Mouse (Mus musculus): Measurements from ENCODE around the gene Dmap1.

Dmap1 gene

DNA sequence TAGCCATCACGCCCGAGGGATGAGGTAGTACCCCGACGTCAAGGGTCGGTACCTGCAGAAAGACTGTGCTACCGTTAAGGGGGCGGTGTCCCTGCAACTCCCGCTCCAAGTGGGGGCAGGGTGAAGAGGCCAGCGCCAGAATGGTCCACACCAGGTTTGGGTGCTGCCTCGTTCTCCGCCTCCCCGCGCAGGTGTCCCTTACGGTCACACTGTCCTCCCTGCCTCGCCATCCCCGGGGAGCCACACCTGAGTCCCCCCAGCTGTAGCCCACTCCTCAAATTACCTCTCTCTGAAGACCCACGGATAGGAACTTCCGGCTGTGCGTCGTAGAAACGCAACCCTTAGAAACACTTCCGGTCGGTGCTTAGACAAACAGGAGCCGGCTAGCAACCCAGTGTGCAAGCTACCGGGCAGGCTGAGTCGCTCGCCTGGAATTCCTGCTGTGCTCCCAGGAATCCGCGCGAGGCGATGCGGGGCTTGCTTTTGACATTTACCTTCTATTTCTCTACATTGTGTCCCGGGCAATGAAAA, at the start of gene Dmap1:
Dmap1 (minus strand) TSS at position 343 of the 531 bp plus-strand sequence.
- no peak for DNase-seq (ENCODE audit: low spot score)

DNA sequence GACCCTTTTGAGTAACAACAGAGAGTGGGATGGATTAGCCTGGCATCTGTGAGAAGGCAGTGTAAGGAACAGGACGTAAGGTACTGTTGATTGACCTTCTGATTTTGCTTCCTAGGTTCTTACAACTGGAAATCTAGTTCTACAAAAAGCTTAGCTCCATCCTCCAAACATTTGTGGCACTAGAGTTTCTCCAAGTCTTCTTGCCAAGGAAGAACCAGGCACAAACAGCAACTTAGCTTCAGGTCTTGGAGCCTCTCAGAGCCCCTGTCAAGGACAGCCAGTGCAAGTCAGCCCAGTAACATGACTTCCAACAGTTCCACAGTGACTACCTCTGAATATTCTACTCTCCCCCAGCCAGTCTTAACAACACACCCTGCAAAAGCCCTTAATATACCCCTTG, 42.0 kb upstream of the Dmap1 start, which contains the start of gene Gm12845:
Gm12845 (plus strand) TSS at position 301 of the 400 bp plus-strand sequence.
- no peak for DNase-seq (ENCODE audit: low spot score)

DNA sequence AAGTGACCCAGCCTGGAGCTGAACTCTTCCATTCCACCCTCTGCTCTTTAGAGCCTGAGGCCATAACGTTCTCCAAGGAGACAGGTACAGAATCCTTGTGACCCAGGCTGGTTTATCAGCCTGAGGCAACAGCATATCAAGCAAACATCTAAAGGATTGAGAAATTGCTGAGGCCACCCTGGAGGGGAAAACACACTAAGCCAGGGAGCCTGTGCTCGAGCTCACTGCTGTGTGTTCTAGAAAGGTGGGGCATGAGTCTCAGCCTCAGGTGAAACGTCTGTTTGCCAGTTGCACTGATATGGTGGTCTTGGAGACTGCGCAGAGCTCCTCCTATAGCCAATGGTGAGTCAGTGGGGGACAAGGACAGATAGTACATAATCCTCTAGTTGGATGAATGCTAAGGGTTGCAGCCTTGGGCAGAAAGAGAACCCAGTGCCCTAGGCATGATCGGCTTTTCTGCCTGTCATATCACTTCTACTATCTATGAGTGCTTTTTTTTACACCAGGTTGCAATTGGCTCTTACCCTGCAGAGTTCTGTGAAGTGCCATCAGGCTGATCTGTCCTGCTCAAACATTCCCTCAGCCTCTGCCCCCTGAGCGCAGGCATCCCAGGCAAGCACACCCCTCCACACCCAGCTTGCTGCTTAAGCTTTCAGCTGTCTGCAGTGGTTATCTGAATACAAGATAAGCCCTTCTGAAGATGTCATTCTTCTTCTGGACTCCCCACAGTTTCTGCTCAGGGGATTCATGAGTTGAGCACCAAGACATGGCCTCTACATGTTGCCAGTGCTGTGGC, 31.4 kb upstream of the Dmap1 start:
- no peak for DNase-seq (ENCODE audit: low spot score)

DNA sequence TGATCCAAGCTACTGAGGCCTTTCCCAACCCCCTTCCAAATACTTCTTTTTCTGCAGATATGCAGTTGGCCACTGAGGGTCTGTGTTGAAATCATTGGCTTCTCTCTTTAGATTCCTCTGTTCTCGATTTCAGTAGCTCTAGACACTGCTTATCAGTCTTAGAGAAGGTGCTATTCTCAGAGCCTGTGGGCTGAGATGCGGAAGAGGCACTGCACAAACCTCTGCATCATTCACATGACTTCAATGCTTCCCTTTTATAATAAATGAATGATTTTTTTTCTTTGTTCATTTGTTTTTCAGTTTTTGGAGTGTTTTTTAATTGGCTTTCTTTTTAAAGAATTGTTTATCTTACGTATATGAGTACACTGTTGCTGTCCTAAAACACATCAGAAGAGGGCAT, 30.2 kb upstream of the Dmap1 start:
- DNase-seq (ENCODE audit: low spot score): no peak

DNA sequence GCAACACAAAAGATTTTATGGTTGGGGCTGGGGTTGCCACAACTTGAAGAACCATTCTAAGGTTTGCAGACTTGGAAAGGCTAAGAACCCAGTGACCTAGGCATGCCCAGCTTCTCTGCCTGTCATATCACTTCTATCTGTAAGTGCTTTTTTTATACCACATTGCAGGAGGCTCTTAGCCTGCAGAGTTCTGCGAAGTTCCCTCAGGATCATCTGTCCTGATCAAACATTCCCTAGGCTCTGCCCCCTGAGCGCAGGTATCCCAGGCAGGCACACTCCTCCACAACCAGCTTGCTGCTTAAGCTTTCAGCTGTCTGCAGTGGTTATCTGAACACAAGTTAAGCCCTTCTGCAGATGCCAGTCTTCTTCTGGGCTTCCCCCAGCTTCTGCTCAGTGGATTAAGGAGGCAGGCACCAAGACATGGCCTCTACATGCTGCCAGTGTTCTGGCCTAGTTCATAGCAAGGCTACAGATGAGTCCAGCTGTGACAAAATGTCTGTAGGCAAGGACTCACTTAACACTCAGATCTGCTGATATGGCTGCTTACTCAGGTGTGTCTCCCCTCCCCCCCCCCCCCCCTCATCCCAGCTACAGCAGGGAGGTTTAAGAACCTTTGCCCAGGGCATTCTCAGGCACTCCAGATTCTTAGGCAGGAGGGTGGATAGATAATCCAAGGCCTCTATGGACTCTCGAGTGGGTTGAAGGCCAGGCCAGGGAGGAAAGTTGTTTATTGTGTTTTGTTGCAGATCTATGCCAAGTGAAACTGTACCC, 26.9 kb upstream of the Dmap1 start:
- DNase-seq (ENCODE audit: low spot score): no peak

DNA sequence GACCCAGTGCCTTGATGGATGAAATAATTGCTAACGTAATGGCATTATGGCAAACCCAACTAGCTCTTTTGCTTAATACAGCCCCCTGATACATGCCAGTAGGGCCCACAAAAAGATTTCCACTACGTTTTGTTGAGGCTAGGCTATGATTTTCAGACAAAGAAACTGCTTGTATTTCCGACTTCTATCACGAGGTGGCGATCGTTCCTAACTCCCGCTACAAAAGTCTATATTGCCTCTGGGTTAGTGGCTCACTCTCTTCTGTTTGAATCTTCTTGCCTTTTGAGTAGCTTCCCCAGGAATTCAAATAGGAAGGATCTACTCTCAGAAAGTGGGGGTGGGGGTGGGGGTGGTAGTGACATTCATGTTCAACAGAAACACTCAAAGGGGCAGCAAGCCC, 23.3 kb upstream of the Dmap1 start:
- DNase-seq (ENCODE audit: low spot score): no peak

DNA sequence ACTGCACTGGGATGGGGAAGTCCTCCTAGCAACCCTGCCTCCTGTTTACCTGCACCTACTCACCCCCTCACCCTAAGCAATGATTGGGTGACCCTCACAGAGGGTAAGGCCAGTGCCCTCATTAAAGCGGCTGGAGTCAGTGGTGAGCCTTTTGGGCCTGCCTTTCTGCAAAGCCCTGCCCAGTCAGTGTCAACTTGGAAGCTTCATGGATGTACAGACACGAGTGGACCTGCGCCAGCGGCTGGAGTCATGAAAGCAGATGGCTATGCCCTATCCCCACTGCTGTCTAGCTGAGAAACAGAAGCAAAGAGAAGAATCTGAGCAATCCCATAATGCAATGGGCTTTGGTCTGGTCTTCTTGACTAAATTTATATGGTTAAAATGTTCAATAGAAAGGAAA, 4.3 kb upstream of the Dmap1 start:
- DNase-seq (ENCODE audit: low spot score): no peak

DNA sequence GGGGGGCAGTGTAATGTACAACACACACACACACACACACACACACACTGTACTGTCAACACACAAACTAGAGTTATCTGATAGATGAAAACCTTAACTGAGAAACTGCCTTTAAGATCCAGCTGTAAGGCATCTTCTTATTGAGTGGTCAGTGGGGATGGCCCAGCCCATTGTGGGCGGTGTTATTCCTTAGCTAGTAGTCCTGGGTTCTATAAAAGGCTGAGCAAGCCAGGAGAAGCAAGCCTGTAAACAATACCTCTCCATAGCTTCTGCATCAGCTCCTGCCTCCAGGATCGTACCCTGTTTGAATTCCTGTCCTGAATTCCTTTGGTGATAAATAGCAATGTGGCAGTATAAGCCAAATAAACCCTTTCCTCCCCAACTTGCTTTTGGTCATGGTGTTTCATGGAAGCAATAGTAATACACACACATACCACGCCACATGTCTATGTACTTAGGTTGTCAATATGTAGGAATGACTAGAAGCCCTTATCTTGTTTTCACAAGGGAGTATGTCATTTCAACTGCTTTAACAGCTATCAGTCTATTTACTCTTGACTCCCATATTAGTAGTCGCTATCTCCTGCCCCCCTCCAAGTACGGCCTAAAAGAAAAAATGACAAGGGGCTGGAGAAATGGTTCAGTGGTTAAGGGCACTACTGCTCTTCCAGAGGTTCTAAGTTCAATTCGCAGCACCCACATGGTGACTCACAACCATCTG, 1.1 kb upstream of the Dmap1 start:
- no peak for DNase-seq (ENCODE audit: low spot score)

DNA sequence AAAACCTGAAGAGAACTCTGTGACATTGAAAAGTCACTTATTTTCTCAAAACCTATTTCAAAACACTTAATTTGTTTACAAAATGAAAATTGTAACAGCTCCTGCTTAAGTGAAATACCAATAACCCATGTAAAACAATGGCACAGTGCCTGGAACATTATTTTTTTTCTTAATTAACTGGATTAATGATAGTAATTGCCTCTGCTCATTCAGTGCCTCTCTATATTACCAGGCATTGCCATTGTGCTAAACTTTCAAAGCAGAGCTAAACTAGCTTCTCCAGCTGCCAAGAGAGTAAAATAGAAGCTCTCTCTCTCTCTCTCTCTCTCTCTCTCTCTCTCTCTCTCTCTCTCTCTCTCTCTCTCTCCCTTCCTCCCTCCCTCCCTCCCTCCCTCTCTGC, 390 bp upstream of the Dmap1 start:
- DNase-seq (ENCODE audit: low spot score): no peak

DNA sequence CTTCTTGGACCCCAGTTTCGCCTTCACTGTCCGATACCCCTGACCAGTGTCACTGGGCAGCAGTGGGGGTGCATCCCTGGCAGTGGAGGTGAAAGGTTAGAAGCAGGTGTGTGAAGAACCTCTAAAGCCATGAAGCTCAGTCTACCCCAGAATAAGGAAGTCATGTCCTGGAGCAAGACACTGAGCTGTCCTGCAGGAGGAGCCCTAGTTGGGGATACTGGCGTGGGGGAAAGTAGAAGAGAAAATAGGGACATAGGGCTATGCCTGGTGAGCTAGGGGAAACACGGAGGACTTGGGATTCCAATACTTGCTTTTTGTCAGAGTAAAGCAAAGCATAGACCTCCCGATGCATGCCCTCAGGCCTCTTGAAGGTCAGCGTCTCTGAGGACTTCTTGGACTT, 1.1 kb downstream of the Dmap1 start:
- no peak for DNase-seq (ENCODE audit: low spot score)

DNA sequence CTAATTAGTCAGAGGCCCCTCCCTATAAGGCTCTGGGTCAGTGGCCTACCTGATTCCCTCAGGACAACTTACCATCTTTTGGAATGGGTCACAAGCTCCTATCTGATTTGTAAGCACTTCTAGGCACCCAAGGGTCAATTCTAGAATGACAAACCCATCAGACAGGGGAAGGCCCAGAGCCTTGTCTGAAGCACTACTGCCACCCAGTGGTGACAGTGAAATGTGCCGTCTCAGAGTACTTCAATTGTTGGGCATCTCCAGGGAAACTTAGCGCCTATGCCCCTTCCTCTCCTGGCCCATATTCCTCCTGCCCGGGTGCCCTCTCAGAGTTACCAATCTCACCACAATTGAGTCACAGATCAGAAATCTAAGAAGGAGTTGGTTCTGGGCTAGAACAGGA, 5.2 kb downstream of the Dmap1 start:
- DNase-seq (ENCODE audit: low spot score): no peak

DNA sequence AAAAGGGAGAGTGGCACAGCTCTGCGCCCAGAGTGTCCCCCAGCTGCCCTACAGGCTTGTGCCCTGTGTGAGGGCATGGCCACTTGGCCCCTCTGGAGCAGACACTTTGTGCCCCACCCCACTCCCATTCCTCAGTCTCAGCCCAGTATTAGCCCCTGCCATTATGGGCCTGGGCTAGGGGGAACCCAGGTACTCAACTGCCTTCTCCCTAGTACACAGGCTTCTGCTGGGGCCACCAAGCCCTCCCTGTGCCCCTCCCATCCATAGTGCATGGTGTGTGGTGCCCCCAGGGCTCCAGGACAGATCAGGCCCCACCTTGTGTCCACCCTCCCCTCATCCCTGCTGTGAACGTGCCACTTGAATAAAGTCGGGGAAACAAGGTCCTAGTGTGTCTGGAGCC, 8.2 kb downstream of the Dmap1 start:
- no peak for DNase-seq (ENCODE audit: low spot score)

DNA sequence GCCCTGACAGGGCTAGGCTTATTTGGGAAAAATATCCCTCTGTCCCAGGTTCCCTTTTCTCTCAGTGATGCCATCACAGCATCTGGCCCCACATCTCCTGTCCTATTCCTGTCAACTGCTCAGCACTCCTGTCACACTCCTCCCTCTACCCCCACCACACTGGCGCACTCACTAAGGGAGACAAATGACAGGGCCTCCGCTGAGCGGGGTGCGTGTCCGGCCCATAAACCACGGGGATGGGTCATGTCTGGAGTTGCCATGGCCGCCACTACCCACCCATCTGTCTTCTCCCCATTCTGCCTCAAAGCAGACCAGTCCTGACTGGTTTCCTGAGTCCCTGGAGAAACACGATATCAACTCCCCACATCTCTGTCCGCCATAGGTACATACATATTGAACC, 10.0 kb downstream of the Dmap1 start:
- DNase-seq (ENCODE audit: low spot score): no peak

DNA sequence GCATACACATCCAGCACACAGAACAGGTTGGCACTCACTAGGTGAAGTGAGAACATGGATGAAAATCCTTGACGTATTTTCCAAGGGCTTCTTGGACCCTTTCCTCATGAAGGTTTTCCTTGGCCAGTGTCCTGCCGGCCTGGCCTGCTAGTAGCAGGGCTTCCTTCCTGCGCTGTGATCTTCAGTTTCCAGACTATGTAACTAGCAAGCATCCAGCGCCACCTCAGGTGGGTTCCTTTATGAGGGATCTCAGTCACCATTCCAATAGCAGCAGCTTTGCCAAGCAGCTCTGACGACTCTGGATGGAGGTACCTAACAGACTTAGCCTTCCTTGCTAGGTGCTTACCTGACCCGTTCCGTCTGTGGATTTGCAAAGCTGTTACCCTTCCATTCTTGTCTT, 12.2 kb downstream of the Dmap1 start:
- DNase-seq (ENCODE audit: low spot score): no peak

DNA sequence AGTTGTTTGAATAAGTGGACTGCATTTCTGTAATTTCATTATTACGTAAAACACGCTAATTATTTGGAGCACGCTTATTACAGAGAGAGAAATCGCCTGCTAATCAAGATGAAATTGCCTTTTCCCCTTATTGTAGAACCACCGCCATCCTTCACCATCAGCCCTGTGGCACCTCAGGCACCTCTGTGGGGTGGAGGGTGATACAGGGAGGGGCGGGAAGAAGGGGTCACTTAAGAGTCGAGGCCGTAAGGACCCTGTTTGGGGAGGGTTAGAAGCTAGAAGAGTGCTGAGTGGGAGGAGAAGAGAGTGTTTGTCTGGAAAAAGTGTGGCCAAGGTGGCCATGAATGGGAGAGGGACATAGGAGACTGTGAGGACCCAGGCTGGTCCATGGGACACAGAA, 16.0 kb downstream of the Dmap1 start:
- DNase-seq (ENCODE audit: low spot score): no peak

DNA sequence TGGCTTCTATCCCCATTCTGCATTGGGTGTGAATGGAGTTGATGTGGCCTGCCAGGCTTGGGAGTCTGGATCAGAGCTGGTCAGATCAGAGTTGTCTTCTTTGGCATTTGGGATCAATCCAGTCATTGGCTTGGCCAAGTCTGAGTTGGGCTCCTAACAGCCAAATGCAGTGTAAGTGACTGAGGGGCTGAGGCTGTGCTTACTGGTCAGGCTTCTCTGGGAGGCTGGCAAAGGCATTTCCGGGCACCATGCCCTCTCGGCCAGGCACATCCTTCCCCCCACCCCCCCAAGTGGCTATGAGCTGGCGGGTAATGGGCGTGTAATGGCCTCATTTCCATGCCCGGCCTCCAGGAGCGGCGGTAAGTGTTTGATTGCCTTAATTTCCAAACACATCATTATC, 16.5 kb downstream of the Dmap1 start:
- DNase-seq (ENCODE audit: low spot score): no peak

DNA sequence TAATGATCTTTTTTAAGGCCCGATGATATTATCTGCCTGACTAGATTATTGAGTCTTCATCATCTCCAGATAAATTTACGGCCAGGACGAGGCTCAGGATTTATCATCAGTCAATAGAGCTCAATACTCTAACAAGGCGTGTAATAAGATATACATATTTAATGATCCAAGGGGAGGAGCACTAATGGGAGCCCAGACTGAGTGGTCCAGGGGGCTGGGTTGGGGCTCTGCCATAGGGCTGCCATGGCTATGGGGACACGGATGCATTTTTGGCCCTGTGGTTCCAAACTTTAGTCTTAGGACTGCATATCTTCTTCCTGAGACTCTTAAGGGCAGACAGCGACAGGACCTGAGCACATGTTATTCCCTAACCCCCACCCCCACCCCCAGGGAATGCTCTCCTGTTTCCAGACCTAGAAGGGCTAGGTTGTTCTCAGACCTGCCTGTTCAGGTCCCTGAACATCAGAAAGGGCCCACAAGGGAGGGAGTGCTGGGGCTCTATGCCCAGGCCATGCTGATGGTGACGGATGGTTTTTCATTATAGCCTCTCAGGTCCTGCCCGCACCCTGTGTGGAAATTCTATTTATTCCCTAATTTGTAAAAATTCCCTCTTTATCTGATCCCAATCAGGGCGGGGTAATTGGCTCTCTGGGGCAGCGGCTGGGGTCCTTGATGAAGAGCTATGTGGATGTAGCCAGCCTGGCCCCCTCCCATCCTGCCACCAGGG, 17.5 kb downstream of the Dmap1 start:
- no peak for DNase-seq (ENCODE audit: low spot score)

DNA sequence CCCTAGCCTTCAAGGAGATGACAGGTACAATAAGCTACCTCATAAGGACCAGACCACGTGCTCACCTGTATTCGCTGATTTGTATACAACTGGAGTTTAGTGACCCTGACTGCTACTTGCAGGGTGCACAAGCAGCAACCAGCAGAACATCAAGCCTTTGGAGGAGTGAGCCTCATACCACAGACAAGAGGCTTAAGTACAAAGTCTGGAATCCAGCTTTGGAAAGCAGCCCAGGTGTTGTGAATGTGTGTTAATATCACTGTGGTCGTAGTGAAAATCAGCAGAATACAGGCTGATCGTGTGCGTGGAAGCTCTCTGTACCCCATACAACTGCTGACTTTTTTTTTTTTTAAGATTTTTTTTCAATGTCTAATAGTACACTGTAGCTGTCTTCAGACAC, 22.1 kb downstream of the Dmap1 start:
- no peak for DNase-seq (ENCODE audit: low spot score)

DNA sequence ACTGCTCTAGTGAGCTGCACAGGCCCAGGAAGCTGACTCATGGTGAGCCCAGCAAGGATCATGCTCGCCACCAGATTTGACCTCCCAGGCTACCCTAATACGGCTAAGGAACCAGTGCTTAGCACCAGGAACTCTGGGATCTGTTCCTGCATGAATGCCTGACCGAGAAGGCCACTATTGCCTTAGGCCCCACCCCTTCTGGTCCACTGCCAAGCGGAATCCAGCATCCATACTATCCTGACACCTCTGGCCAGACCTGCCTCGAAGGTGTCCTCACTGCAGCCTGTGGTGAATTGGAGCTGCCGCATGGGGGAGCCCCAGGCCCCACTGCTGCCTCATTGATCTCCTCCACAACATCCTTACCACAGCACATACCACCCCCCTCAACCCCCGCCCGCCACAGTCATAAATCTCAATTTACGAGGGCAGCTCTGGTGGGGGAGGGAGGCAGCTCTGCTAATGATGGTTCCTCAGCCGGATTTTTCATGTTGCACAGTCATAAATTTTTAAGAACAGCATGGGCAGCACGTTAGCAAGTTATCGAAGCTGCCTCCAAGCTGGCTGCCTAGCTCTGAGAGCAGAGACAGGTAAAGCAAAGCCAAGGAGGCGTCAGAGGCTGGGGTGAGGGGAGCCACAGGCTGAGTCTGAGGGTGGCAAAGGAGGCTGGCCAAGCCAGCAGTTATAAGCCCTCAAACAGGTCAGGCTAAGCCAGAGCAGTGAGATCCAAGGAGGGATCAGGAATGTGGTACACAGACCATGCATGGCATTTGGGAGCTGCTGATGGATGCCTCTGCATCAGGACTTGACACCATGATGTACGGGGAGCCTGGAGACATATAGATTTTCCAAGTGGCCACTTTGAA, 23.3 kb downstream of the Dmap1 start:
- no peak for DNase-seq (ENCODE audit: low spot score)

DNA sequence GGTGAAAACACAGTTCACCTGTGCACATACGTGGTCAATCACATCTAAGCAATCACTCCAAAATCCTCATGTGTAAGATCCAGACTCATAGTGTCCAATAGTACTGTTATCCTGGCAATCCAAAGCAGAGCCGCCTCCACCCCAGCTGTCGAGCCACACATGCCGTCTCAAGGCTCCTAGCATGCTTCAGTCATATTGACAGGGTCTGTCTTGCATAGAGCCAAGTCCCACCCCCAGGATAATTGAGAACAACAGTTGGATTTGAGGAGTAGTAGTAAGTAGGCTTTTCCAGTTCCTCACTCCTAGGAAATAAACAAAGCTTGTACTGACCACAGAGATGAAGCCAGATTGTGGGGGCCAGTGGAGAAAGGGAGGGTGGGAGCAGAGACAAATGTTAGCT, 24.4 kb downstream of the Dmap1 start:
- no peak for DNase-seq (ENCODE audit: low spot score)

DNA sequence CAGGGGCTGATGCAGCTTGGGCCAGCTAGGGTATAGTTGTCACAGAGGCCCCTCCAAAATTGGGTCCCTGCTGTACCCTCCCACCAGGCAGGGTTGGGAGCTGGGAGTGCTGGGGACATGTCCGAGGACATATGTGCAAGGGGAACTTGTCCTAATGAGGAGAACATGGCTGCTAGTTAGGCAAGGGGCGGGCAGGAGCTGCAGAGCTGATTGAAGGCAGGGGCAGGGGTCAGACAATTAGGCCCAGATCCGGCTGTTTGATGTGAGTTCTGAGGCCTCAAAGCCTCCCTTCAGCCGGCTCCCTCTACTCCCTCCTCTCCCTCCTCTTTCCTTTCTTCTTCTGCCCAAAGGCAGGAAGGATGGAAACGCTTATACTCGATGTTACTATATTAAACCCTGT, 25.1 kb downstream of the Dmap1 start:
- no peak for DNase-seq (ENCODE audit: low spot score)
